Mouse (Mus musculus) NIH3T3 (cell line): ENCODE measurements around the gene Zscan26.
A peak's percentile ranks its signal among the peaks of the same experiment; 100 is the strongest.
"Not testable (repeated sequence)": the region's sequence is repeated elsewhere in the genome, so short reads cannot be mapped to it uniquely, and the experiment has no call there.

ENCODE experiments used
- DNase-seq: peaks from one replicate; pipeline ENCODE4 v3.0.0-alpha.2; 2012; ENCODE audit warnings: low read depth

Zscan26 gene

GRCm38 (mm10) chr13:21453449-21453848 is at the start of gene Zscan26:
Gene Zscan26 (minus strand): TSS chr13:21453730.
- peak; percentile 89 for DNase-seq

GRCm38 (mm10) chr13:21502296-21502695 is 48.8 kb upstream of the Zscan26 start:
- no peak for DNase-seq

GRCm38 (mm10) chr13:21501182-21501581 is 47.7 kb upstream of the Zscan26 start, which contains the start of gene Gm11273:
Gene Gm11273 (minus strand): TSS chr13:21501418.
- not testable (repeated sequence) for DNase-seq

- DNase-seq = no peak
Measured at GRCm38 (mm10) chr13:21495080-21495479, 41.5 kb upstream of the Zscan26 start, which contains the start of gene AK157302. Gene AK157302 (plus strand): TSS chr13:21495223.

- peak; percentile 37 for DNase-seq
Measured at GRCm38 (mm10) chr13:21492847-21493246, 39.3 kb upstream of the Zscan26 start.

- no peak for DNase-seq
Measured at GRCm38 (mm10) chr13:21486881-21487280, 33.4 kb upstream of the Zscan26 start.

- not testable (repeated sequence) for DNase-seq
Measured at GRCm38 (mm10) chr13:21478759-21479670, 25.5 kb upstream of the Zscan26 start, which contains the start of the genes Zkscan4 and Gm10065. Gene Zkscan4 (plus strand): TSS chr13:21478907. Gene Gm10065 (minus strand): TSS chr13:21479441.

- DNase-seq = no peak
Measured at GRCm38 (mm10) chr13:21472427-21472826, 18.9 kb upstream of the Zscan26 start.

GRCm38 (mm10) chr13:21469097-21469496 is 15.6 kb upstream of the Zscan26 start:
- DNase-seq = no peak

- DNase-seq = peak; percentile 26
Measured at GRCm38 (mm10) chr13:21468061-21469019, 14.8 kb upstream of the Zscan26 start, which contains the start of gene Nkapl. Gene Nkapl (minus strand): TSS chr13:21468509.

GRCm38 (mm10) chr13:21467336-21467735 is 13.8 kb upstream of the Zscan26 start:
- DNase-seq = no peak

GRCm38 (mm10) chr13:21462516-21462915 is 9.0 kb upstream of the Zscan26 start:
- not testable (repeated sequence) for DNase-seq

GRCm38 (mm10) chr13:21456347-21456746 is 2.8 kb upstream of the Zscan26 start:
- DNase-seq = peak; percentile 25

- no peak for DNase-seq
Measured at GRCm38 (mm10) chr13:21454133-21454532, 603 bp upstream of the Zscan26 start.

- no peak for DNase-seq
Measured at GRCm38 (mm10) chr13:21453042-21453441, 488 bp downstream of the Zscan26 start.

GRCm38 (mm10) chr13:21447856-21448614 is 5.5 kb downstream of the Zscan26 start:
- no peak for DNase-seq

GRCm38 (mm10) chr13:21446796-21447195 is 6.7 kb downstream of the Zscan26 start:
- DNase-seq = no peak

GRCm38 (mm10) chr13:21441207-21441572 is 12.3 kb downstream of the Zscan26 start:
- no peak for DNase-seq

GRCm38 (mm10) chr13:21440503-21441206 is 12.9 kb downstream of the Zscan26 start, which contains the start of gene Pgbd1:
Gene Pgbd1 (minus strand): TSS chr13:21441058.
- DNase-seq = peak; percentile 37

GRCm38 (mm10) chr13:21435476-21435875 is 18.1 kb downstream of the Zscan26 start:
- no peak for DNase-seq

GRCm38 (mm10) chr13:21427631-21428030 is 25.9 kb downstream of the Zscan26 start:
- no peak for DNase-seq
